Mouse (Mus musculus) kidney, adult 2 months (tissue): ENCODE results near the gene Olfr1507. TPM values are rescaled to one million over a fixed set of nuclear protein-coding genes. Genes with fewer than 3 reads are reported as not detected.

Experiments used
- DNase-seq: peaks from one replicate; pipeline ENCODE4 v3.0.0; 2021
- H3K27ac ChIP-seq: fragments of 200-500 bp; 2 replicates; pipeline ENCODE4 v1.5.1; 2012; ENCODE audit warnings: low read depth, low read length, control low read depth, inconsistent platforms; ENCODE audit not compliant: insufficient read depth
- H3K27me3 ChIP-seq: fragments of 200-500 bp; replicated peaks from 2 replicates; pipeline ENCODE4 v1.6.1; 2012; ENCODE audit warnings: mild to moderate bottlenecking, moderate library complexity, low read length, inconsistent platforms; ENCODE audit not compliant: control insufficient read depth, insufficient read depth
- H3K36me3 ChIP-seq: fragments of 200-500 bp; 2 replicates; pipeline ENCODE4 v1.6.1; 2012; ENCODE audit warnings: mild to moderate bottlenecking, moderate library complexity, low read length, inconsistent platforms; ENCODE audit not compliant: control insufficient read depth, insufficient read depth
- H3K4me1 ChIP-seq: fragments of 200-500 bp; 2 replicates; pipeline ENCODE4 v1.6.1; 2011; ENCODE audit warnings: low read length; ENCODE audit not compliant: control insufficient read depth, insufficient read depth
- H3K4me3 ChIP-seq: fragments of 200-500 bp; 2 replicates; pipeline ENCODE4 v1.5.1; 2011; ENCODE audit warnings: mild to moderate bottlenecking, low read depth, low read length, control low read depth; ENCODE audit not compliant: insufficient read depth
- CTCF ChIP-seq: fragments of 200-500 bp; conservative IDR thresholded peaks from 2 replicates; pipeline ENCODE4 v1.5.1; 2011; ENCODE audit warnings: low read depth, mild to moderate bottlenecking, control low read depth, low read length, moderate library complexity, mixed read lengths; ENCODE audit not compliant: insufficient read depth, insufficient read length
- POLR2A ChIP-seq: fragments of 200-500 bp; IDR thresholded peaks from one replicate; pipeline ENCODE4 v1.6.1; 2011; ENCODE audit warnings: low read depth, low read length, control low read depth
- polyA plus RNA-seq: library from polyadenylated mRNA; depleted of rRNA; stranded (reverse); fragments of >200 nt; gene quantifications from 2 replicates; pipeline ENCODE4 v1.2.3, GENCODE M21; 2012; rRNA removed

Gene Olfr1507
- polyA plus RNA-seq, 1 experiment, result not detected

GRCm38 (mm10) chr14:52442690-52443089, 52.9 kb downstream of the Olfr1507 start, which contains the start of gene Olfr1509:
Olfr1509 (plus strand) TSS chr14:52442990.
- Histone ChIP-seq H3K4me3 (no peak within 1 kb of the TSS), H3K27ac (no peak within 1 kb of the TSS), H3K36me3 (no peaks in the 10 kb centered on the region), H3K27me3 (no peaks in the 10 kb centered on the region; the same call in 1 of the 2 replicates), H3K4me1 (no peaks in the 10 kb centered on the region)
- DNase-seq, result no peak
- TF ChIP-seq POLR2A, result no peak
- TF ChIP-seq CTCF, result no peak

Other genes with a start within 250 kb of the Olfr1507 start
- 20.6 and 22.1 TPM in 2 replicates for gene Chd8, start 238.0 kb downstream of the Olfr1507 start, polyA plus RNA-seq
- 26.6 and 32.0 TPM in 2 replicates for gene Tox4, start 216.6 kb downstream of the Olfr1507 start, polyA plus RNA-seq
- 7.5 and 8.4 TPM in 2 replicates for gene Rab2b, start 216.2 kb downstream of the Olfr1507 start, polyA plus RNA-seq
- 16.0 and 23.5 TPM in 2 replicates for gene Mettl3, start 190.6 kb downstream of the Olfr1507 start, polyA plus RNA-seq
- gene Sall2, start 167.0 kb downstream of the Olfr1507 start, polyA plus RNA-seq, result 16.9 and 18.3 TPM in 2 replicates
- not detected in 2 replicates for gene Olfr1513, start 139.3 kb downstream of the Olfr1507 start, polyA plus RNA-seq
- not detected in 2 replicates for gene Olfr1512, start 116.6 kb downstream of the Olfr1507 start, polyA plus RNA-seq
- not detected in 2 replicates for gene Olfr1511, start 98.4 kb downstream of the Olfr1507 start, polyA plus RNA-seq
- not detected in 2 replicates for gene Olfr1510, start 81.4 kb downstream of the Olfr1507 start, polyA plus RNA-seq
- gene Olfr1509, start 52.8 kb downstream of the Olfr1507 start, polyA plus RNA-seq, result not detected in 2 replicates
- not detected in 2 replicates for gene Olfr1508, start 28.3 kb downstream of the Olfr1507 start, polyA plus RNA-seq